Mouse (Mus musculus) ES-Bruce4 (cell line): ENCODE results near the gene Ubiad1. TPM values are rescaled to one million over a fixed set of nuclear protein-coding genes. Genes with fewer than 3 reads are reported as not detected.

Experiments used
- H3K27ac ChIP-seq: 2 replicates; pipeline ENCODE4 v1.5.1; 2012; ENCODE audit warnings: low read length, inconsistent platforms; ENCODE audit not compliant: insufficient read depth
- H3K27me3 ChIP-seq: 2 replicates; pipeline ENCODE4 v1.6.1; 2012; ENCODE audit warnings: mild to moderate bottlenecking, low read length, inconsistent platforms; ENCODE audit not compliant: control insufficient read depth, poor library complexity, insufficient read depth, severe bottlenecking
- H3K36me3 ChIP-seq: 2 replicates; pipeline ENCODE4 v1.6.1; 2012; ENCODE audit warnings: inconsistent platforms, mild to moderate bottlenecking, low read length, moderate library complexity; ENCODE audit not compliant: control insufficient read depth, poor library complexity, insufficient read depth, severe bottlenecking
- H3K4me1 ChIP-seq: one replicate; pipeline ENCODE4 v1.8.1; 2011; ENCODE audit warnings: low read length; ENCODE audit not compliant: control insufficient read depth, insufficient read depth
- H3K4me3 ChIP-seq: 2 replicates; pipeline ENCODE4 v1.5.1; 2011; ENCODE audit warnings: low read depth, mild to moderate bottlenecking, low read length
- H3K9ac ChIP-seq: 2 replicates; pipeline ENCODE4 v1.6.1; 2012; ENCODE audit warnings: low read depth, mild to moderate bottlenecking, inconsistent platforms; ENCODE audit not compliant: poor library complexity, severe bottlenecking
- H3K9me3 ChIP-seq: replicated peaks from 2 replicates; pipeline ENCODE4 v1.6.1; 2012; ENCODE audit warnings: mild to moderate bottlenecking, low read length, inconsistent platforms; ENCODE audit not compliant: control insufficient read depth, poor library complexity, insufficient read depth, severe bottlenecking
- CTCF ChIP-seq: IDR thresholded peaks from one replicate; pipeline ENCODE4 v1.8.1; 2011; ENCODE audit warnings: low read depth, low read length
- EP300 ChIP-seq: IDR thresholded peaks from 2 replicates; pipeline ENCODE4 v1.6.1; 2011; ENCODE audit warnings: low read depth, low read length; ENCODE audit not compliant: insufficient read depth
- POLR2A ChIP-seq: IDR thresholded peaks from one replicate; pipeline ENCODE4 v1.8.1; 2011; ENCODE audit warnings: low read length; ENCODE audit not compliant: insufficient read depth
- polyA plus RNA-seq: library from polyadenylated mRNA; stranded (reverse); fragments of >200 nt; gene quantifications from 2 replicates; pipeline ENCODE4 v1.2.4, GENCODE M21; 2011; ENCODE audit warnings: low read depth; ENCODE audit not compliant: missing spikeins, insufficient read depth, insufficient read length

Ubiad1 gene
- polyA plus RNA-seq, 1 experiment = 10.3 TPM

DNA sequence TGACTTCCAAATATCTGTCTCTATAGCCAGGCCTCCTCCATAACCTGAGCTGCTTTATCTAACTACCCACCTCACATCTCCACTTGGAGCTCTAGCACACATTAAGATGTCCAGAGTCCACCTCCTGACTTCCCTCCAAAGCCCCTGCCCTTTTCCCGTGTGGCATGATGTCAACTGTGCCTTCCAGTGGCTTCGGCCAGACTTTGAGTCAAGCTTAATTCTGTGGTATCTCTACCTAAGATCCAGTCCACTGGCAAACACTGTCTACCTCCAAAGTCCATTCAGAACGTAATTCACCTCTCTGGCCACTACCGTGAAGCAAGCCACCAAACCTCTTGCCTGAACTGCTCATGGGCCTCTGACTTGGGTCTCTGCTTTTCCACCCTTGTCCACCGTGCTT is 2.6 kb downstream of the Ubiad1 start:
- H3K9me3 ChIP-seq = no peaks in the 10 kb centered on the region
- H3K4me1 ChIP-seq = no peaks in the 10 kb centered on the region
- no peaks in the 10 kb centered on the region for H3K36me3 ChIP-seq
- no peak overlapping the region for H3K9ac ChIP-seq
- no peaks in the 10 kb centered on the region for H3K27me3 ChIP-seq
- TF ChIP-seq POLR2A (no peak), CTCF (no peak)
- H3K27ac ChIP-seq = no peak overlapping the region
- H3K4me3 ChIP-seq = no peak overlapping the region

DNA sequence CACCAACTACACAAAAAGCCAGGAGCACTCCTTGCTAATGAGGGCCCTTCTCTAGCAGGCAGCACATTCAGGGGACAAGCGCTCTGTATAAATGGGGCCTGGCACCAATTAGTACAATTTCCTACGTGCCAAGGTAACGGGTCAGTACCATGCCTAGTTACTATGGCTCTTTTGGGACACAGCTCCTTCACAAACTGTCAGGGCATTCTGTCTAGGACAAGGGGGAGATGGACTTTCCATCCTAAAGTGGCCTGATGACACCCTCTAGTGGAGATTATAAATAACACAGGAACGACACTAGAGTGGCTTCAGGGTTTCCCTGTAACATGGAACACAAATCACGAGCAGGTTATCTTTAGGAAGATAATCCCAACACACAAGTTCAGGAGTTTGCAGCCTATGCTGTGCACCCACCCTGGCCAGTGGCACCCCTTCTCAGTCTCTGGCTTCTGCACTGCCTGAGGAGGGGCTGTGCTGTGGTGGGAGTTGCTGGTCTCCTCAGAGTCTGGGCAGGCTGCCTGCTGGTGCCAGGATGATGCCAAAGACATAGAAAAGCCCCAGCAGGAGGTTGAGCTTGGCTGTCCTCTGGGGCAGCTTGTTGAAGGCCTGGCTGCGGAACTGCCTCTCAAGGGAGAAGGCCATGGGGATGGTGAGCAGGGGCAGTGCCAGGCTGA is 8.8 kb downstream of the Ubiad1 start:
- H3K27me3 ChIP-seq = no peaks in the 10 kb centered on the region
- no peaks in the 10 kb centered on the region for H3K36me3 ChIP-seq
- H3K4me3 ChIP-seq = no peak overlapping the region
- no peak overlapping the region for H3K9ac ChIP-seq
- H3K27ac ChIP-seq = no peak overlapping the region
- TF ChIP-seq CTCF (no peak), POLR2A (no peak), EP300 (no peak)
- no peaks in the 10 kb centered on the region for H3K9me3 ChIP-seq
- no peaks in the 10 kb centered on the region for H3K4me1 ChIP-seq

DNA sequence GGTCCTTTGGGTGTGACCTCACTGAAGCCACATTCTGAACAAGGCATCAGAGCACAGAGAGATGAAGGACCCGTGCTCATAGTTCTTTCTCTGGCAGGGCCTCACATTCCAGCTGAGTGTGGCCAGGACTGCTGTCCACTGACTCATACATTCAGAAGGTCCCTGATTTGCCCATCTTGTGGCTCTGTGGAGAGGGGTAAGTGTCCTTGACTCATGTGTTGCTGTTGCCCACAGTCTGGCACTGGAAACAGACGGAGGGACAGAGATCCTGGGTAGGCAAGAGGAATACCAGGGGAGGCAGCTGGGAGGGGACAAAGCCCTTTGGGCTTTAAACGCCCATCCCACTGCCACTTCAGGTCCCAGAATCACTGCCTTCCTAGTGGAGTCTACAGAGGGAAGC is 9.5 kb downstream of the Ubiad1 start:
- TF ChIP-seq POLR2A (no peak), EP300 (no peak), CTCF (no peak)
- no peak overlapping the region for H3K9ac ChIP-seq

DNA sequence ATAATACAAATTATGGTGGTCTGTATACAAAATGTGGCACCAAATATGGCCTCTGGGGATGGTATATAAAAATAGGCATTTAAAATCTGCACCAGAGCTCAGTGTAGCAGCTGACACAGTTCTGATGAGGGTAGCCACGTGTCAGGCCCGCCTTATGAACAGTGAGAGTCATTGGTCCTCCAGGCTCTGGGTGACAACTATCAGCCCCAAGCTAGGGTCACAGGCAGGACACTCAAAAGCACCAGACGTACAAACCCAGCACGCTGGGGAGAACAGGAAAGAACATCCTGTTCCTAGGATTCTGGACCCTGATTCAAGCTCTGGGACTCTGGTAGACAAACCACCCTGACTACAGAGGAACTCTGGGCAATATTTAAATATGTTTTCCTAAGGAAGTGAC is 10.0 kb downstream of the Ubiad1 start:
- Histone ChIP-seq H3K27me3 (no peaks in the 10 kb centered on the region), H3K4me1 (no peaks in the 10 kb centered on the region), H3K27ac (no peak overlapping the region), H3K9me3 (no peaks in the 10 kb centered on the region), H3K36me3 (no peaks in the 10 kb centered on the region), H3K9ac (no peak overlapping the region), H3K4me3 (no peak overlapping the region)
- TF ChIP-seq CTCF (no peak), POLR2A (no peak), EP300 (no peak)

More for the DNA sequence above, 9.5 kb downstream of the Ubiad1 start:
- Histone ChIP-seq H3K9me3 (no peaks in the 10 kb centered on the region), H3K4me3 (no peak overlapping the region), H3K36me3 (no peaks in the 10 kb centered on the region), H3K4me1 (no peaks in the 10 kb centered on the region), H3K27ac (no peak overlapping the region), H3K27me3 (no peaks in the 10 kb centered on the region)

DNA sequence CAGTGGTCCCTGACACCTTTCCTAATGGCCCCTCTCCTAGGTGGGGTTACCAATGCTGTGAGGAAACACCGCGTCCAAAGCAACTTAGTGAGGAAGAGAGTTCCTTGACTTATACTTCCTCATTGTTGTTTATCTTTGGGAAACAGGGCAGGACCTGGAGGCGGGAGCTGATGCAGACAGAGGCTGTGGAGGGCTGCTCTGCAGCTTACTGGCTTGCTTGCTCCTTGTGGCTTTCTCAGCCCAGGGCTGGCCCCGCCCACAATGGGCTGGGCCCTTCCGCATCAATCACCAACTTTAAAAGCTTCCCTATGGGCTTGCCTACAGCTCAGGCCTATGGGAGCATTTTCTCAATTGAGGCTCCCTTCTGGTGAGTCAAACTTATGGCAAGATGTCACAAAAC is 10.8 kb downstream of the Ubiad1 start:
- H3K4me1 ChIP-seq = no peaks in the 10 kb centered on the region
- H3K9ac ChIP-seq = no peak overlapping the region
- H3K36me3 ChIP-seq = no peaks in the 10 kb centered on the region
- TF ChIP-seq POLR2A = no peak
- TF ChIP-seq EP300 = no peak
- no peak for TF ChIP-seq CTCF
- H3K27ac ChIP-seq = no peak overlapping the region
- no peaks in the 10 kb centered on the region for H3K27me3 ChIP-seq
- no peaks in the 10 kb centered on the region for H3K9me3 ChIP-seq
- no peak overlapping the region for H3K4me3 ChIP-seq

DNA sequence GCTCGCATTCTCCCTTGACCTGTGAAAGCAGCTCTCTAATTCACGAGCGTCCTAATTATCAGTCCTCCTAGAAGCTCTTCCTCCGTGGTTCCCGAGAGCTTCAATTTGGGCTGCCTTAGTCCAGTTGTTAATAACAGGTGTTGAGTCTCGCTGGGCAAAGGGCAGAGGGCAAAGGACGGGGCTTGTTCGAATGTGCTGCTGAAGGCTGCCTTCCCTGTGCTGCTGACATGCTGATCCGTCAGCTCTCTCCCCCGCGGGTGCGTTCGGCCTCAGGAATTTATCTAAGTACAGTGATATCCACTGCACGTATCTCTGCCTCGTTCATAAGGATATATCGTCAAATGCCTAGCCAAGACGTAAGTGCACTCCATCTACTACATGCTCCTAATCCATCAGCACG is 11.2 kb downstream of the Ubiad1 start:
- no peak for TF ChIP-seq CTCF
- TF ChIP-seq POLR2A = no peak
- no peak for TF ChIP-seq EP300
- Histone ChIP-seq H3K36me3 (no peaks in the 10 kb centered on the region), H3K27ac (no peak overlapping the region), H3K27me3 (no peaks in the 10 kb centered on the region), H3K9me3 (no peaks in the 10 kb centered on the region), H3K4me3 (no peak overlapping the region), H3K9ac (no peak overlapping the region), H3K4me1 (no peaks in the 10 kb centered on the region)
